Mouse (Mus musculus) midbrain, embryonic 11.5 days (tissue): Measurements from ENCODE around the gene Zfp53. TPM values are rescaled to one million over a fixed set of nuclear protein-coding genes. Genes with fewer than 3 reads are reported as not detected.
A peak's percentile ranks its signal among the peaks of the same experiment; 100 is the strongest.

ENCODE experiments used
- ATAC-seq: fragments of 200-750 bp; cut with Nextera tagmentation; 2 replicates; pipeline ENCODE4 v1.8.0; 2017; ENCODE audit warnings: moderate TSS enrichment, moderate library complexity; ENCODE audit not compliant: low FRiP score
- DNase-seq: peaks from one replicate; pipeline ENCODE4 v3.0.0; 2015; ENCODE audit warnings: low spot score; ENCODE audit errors: missing footprints
- H3K27ac ChIP-seq: fragments of 300-500 bp; sonication (generic); 2 replicates; pipeline ENCODE4 v1.5.1; 2014; ENCODE audit warnings: low read depth, low read length
- H3K27me3 ChIP-seq: fragments of 300-500 bp; sonication (generic); 2 replicates; pipeline ENCODE4 v1.6.1; 2014; ENCODE audit warnings: mild to moderate bottlenecking, low read length, moderate library complexity, mixed read lengths; ENCODE audit not compliant: control insufficient read depth, insufficient read depth
- H3K36me3 ChIP-seq: fragments of 300-500 bp; sonication (generic); 2 replicates; pipeline ENCODE4 v1.6.1; 2014; ENCODE audit warnings: mild to moderate bottlenecking, low read length, moderate library complexity, mixed read lengths; ENCODE audit not compliant: control insufficient read depth, insufficient read depth
- H3K4me1 ChIP-seq: fragments of 300-500 bp; sonication (generic); 2 replicates; pipeline ENCODE4 v1.6.1; 2014; ENCODE audit warnings: low read length; ENCODE audit not compliant: control insufficient read depth, insufficient read depth
- H3K4me2 ChIP-seq: fragments of 300-500 bp; sonication (generic); 2 replicates; pipeline ENCODE4 v1.6.1; 2014; ENCODE audit warnings: mild to moderate bottlenecking, moderate library complexity
- H3K4me3 ChIP-seq: fragments of 300-500 bp; sonication (generic); 2 replicates; pipeline ENCODE4 v1.5.1; 2014; ENCODE audit warnings: low read depth, low read length
- H3K9ac ChIP-seq: fragments of 300-500 bp; sonication (generic); 2 replicates; pipeline ENCODE4 v1.6.1; 2014; ENCODE audit warnings: low read length
- H3K9me3 ChIP-seq: fragments of 300-500 bp; sonication (generic); 2 replicates; pipeline ENCODE4 v1.6.1; 2016; ENCODE audit warnings: low read length; ENCODE audit not compliant: control insufficient read depth
- WGBS: fragments of 180-500 bp; shearing (Covaris S2); extraction: QIAGEN DNeasy Blood & Tissue Kit; methylation state at CpG from one replicate; pipeline ENCODE4 v1.1.7; 2014; 5-methylcytosine and 5-hydroxymethylcytosine counted together
- polyA plus RNA-seq: library from polyadenylated mRNA; unstranded; fragments of >200 nt; fragmentation: Nextera tagmentation; extraction: Ambion mirVana; gene quantifications from 2 replicates; pipeline ENCODE4 v1.2.1, GENCODE M21; 2014

Zfp53 gene
- polyA plus RNA-seq, 1 experiment from 2014 or later, result 10.9 TPM

DNA sequence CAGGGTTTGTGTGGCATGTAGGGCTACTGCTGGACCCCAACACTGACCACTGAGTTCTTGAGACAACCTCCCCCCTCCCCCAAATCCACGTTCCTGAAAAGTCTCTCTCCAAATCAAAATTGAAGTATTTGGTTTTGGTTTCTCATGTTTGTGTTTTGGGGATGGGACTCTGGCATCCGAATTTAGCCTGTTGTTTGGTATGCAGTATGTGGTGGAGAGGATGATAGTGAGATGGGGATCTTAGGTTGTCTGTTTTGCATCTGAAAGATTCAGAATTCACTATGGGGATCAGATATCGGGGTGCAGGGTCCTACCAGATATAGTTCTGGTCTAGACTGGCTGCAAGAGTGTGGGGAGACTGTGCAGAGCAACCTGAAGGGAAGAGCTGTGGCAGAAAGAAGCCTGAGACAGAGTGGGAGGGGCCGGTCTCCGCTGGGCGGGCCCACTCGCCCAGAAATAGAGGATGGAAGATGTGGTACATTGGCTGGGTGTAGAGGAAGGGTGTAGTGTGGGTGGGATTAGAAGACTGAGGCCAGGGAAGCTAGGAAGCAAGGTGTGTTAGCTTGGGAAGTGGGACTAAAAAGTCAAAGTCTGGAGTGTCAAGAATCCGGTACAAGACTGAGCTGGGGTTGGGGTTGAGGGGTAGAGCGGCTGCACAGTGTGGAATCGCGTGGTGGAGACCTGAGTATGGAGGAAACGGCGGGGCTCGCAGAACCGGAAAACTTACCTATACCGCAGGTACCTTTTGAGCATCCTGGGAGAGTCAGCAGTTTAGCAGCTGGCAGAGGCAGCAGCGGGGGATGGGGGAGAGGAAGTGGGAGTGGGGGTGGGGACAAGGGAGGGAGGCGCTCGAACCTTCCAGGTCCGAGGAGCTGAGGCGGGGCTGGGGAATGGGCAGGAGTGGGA, 46.6 kb downstream of the Zfp53 start, which contains the start of gene Zfp52:
Gene Zfp52, plus strand, starts transcription at position 444 of the 906 bp plus-strand sequence.
- Histone ChIP-seq H3K4me3 (peak within 1 kb of the TSS; percentile 30), H3K9me3 (no peaks in the 10 kb centered on the region), H3K36me3 (no peaks in the 10 kb centered on the region), H3K4me2 (peak within 1 kb of the TSS; percentile 51), H3K27ac (no peak within 1 kb of the TSS), H3K4me1 (peaks cover 5% of the 10 kb centered on the region; the same call in 1 of the 2 replicates), H3K27me3 (no peaks in the 10 kb centered on the region), H3K9ac (peak within 1 kb of the TSS; percentile 53)
- 4% methylated on average over 21 of the region's 21 CpGs for WGBS
- ATAC-seq (peak; percentile 23), DNase-seq (peak; percentile 89)

DNA sequence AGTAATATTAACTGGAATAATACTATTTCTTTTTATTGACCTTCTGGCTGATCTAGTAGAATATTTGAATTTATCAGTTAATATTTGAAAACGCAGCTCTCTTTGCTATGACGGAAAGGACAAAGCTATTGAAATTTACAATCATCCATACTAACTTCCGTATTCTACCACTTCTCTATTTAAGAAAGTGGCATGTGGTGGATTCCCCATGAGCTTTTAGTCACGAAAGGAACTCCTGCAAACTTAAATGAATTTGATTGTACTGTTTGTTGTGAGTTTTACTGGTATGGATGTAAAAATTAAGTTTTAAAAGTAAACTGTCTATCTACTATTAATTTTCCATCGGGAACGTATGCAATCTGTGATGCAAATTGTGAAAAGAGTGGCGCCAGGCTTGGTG, 47.3 kb downstream of the Zfp53 start:
- Histone ChIP-seq H3K4me2 (peak overlapping the region; percentile 51; the same call in 1 of the 2 replicates), H3K27me3 (no peaks in the 10 kb centered on the region), H3K4me3 (peak overlapping the region; percentile 30; the same call in 1 of the 2 replicates), H3K9ac (no peak overlapping the region), H3K36me3 (no peaks in the 10 kb centered on the region), H3K4me1 (peaks cover 5% of the 10 kb centered on the region; the same call in 1 of the 2 replicates), H3K27ac (no peak overlapping the region), H3K9me3 (no peaks in the 10 kb centered on the region)
- ATAC-seq (no peak), DNase-seq (no peak)
- 39% methylated on average over 7 of the region's 7 CpGs for WGBS

DNA sequence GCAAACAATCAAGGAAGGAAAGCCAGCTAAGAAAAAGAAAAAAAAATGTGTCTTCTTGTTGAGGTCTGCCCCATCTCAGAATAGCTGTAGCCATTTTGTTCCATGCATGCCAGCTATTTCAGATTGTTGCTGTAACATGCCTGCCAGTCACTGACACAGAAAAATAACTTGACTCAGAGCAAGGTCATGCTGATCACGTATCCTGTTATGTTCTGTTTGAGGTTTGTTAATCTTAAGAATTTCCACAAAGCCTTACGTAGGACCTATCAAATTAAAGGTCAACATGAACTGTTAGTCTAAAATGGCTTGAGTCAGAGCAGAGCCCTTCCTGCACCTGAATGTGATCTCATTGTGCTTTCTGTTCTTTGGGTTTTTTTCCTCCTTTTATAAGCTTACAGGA, 47.9 kb downstream of the Zfp53 start:
- no peaks in the 10 kb centered on the region for H3K27me3 ChIP-seq
- H3K36me3 ChIP-seq, result no peaks in the 10 kb centered on the region
- H3K9me3 ChIP-seq, result no peaks in the 10 kb centered on the region
- no peak overlapping the region for H3K4me2 ChIP-seq
- DNase-seq, result no peak
- 88% methylated on average over 2 of the region's 2 CpGs for WGBS
- no peak for ATAC-seq
- H3K27ac ChIP-seq, result no peak overlapping the region
- H3K4me1 ChIP-seq, result peaks cover 5% of the 10 kb centered on the region; the same call in 1 of the 2 replicates
- no peak overlapping the region for H3K4me3 ChIP-seq
- H3K9ac ChIP-seq, result no peak overlapping the region

DNA sequence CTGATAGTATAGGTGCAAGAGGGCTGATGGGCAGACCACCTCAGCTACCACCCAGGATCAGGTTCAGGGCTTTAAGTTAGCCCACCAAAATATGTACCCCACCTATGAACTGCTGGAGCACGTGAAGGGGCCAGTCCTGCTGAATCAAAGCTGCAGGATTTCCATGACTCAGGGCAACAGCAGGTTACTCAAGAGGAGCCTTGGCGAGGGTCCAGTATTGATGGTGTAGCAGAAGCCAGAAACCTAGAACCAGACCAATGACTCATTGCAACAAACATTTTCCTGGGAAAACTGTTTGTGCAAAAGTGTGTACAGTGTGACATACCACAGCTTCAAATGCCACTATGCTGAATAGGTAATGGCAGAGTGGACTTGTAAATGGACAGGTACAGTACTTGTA, 69.0 kb downstream of the Zfp53 start:
- ATAC-seq (no peak), DNase-seq (peak; percentile 33)

More for the DNA sequence above, 69.0 kb downstream of the Zfp53 start:
- Histone ChIP-seq H3K4me1 (no peaks in the 10 kb centered on the region), H3K4me3 (no peak overlapping the region), H3K27ac (no peak overlapping the region), H3K27me3 (no peaks in the 10 kb centered on the region), H3K9me3 (no peaks in the 10 kb centered on the region), H3K9ac (no peak overlapping the region), H3K36me3 (no peaks in the 10 kb centered on the region), H3K4me2 (no peak overlapping the region)
- WGBS, result 95% methylated on average over 2 of the region's 2 CpGs

Other genes with a start within 250 kb of the Zfp53 start
- not detected in 2 replicates for gene Vmn1r235, start 232.6 kb upstream of the Zfp53 start, polyA plus RNA-seq
- not detected in 2 replicates for gene Vmn1r236, start 206.1 kb upstream of the Zfp53 start, polyA plus RNA-seq
- gene Vmn1r237, start 177.1 kb upstream of the Zfp53 start, polyA plus RNA-seq, result not detected in 2 replicates
- 2.9 and 3.3 TPM in 2 replicates for gene Zfp677, start 105.2 kb upstream of the Zfp53 start, polyA plus RNA-seq
- gene Zfp54, start 65.8 kb upstream of the Zfp53 start, polyA plus RNA-seq, result 2.3 and 3.6 TPM in 2 replicates
- 16.7 TPM in 2 replicates for gene Zfp51, start 38.6 kb upstream of the Zfp53 start, polyA plus RNA-seq
- 1.6 TPM in 2 replicates for gene Zfp52, start 46.5 kb downstream of the Zfp53 start, polyA plus RNA-seq
- 19.5 and 21.3 TPM in 2 replicates for gene Zfp948, start 78.0 kb downstream of the Zfp53 start, polyA plus RNA-seq
- gene Zfp983, start 161.6 kb downstream of the Zfp53 start, polyA plus RNA-seq, result 8.5 and 9.5 TPM in 2 replicates
- gene Gm10226, start 202.9 kb downstream of the Zfp53 start, polyA plus RNA-seq, result 18.2 and 19.4 TPM in 2 replicates
- 25.5 and 27.2 TPM in 2 replicates for gene Zfp760, start 218.7 kb downstream of the Zfp53 start, polyA plus RNA-seq
- 8.7 and 10.9 TPM in 2 replicates for gene Zfp229, start 241.8 kb downstream of the Zfp53 start, polyA plus RNA-seq